Mouse (Mus musculus): ENCODE results near the gene Kcnk13. TPM values are rescaled to one million over a fixed set of nuclear protein-coding genes. Genes with fewer than 3 reads are reported as not detected.

Kcnk13 gene
- polyA plus RNA-seq, 1 experiment from 2014 or later = 0.66 TPM

- no peak overlapping the region for H3K4me3 ChIP-seq (ENCODE audit: low read depth, low read length)
- H3K4me1 ChIP-seq (ENCODE audit: control insufficient read depth, insufficient read depth, low read length) = no peaks in the 10 kb centered on the region
- no peaks in the 10 kb centered on the region for H3K36me3 ChIP-seq (ENCODE audit: control insufficient read depth, insufficient read depth, low read length)
- no peaks in the 10 kb centered on the region for H3K9me3 ChIP-seq (ENCODE audit: control insufficient read depth, low read length)
- H3K9ac ChIP-seq (ENCODE audit: low read length) = no peak overlapping the region
- DNase-seq (ENCODE audit: low spot score) (no peak), ATAC-seq (ENCODE audit: insufficient read depth, low FRiP score, low TSS enrichment) (no peak)
- 84% methylated on average over 6 of the region's 6 CpGs for WGBS
- H3K27me3 ChIP-seq (ENCODE audit: control insufficient read depth, insufficient read depth, low read length) = no peaks in the 10 kb centered on the region
- H3K27ac ChIP-seq (ENCODE audit: low read depth, low read length) = no peak overlapping the region
- H3K4me2 ChIP-seq (ENCODE audit: low read depth) = no peak overlapping the region
These were observed 53.4 kb downstream of the Kcnk13 start for GRCm38 (mm10) chr12:100017709-100018108.

- H3K4me3 ChIP-seq (ENCODE audit: low read depth, low read length) = no peak overlapping the region
- no peak overlapping the region for H3K4me2 ChIP-seq (ENCODE audit: low read depth)
- ATAC-seq (ENCODE audit: insufficient read depth, low FRiP score, low TSS enrichment) (no peak), DNase-seq (ENCODE audit: low spot score) (no peak)
- no peak overlapping the region for H3K9ac ChIP-seq (ENCODE audit: low read length)
- no peak overlapping the region for H3K27ac ChIP-seq (ENCODE audit: low read depth, low read length)
- no peaks in the 10 kb centered on the region for H3K36me3 ChIP-seq (ENCODE audit: control insufficient read depth, insufficient read depth, low read length)
- no peaks in the 10 kb centered on the region for H3K27me3 ChIP-seq (ENCODE audit: control insufficient read depth, insufficient read depth, low read length)
- no peaks in the 10 kb centered on the region for H3K9me3 ChIP-seq (ENCODE audit: control insufficient read depth, low read length)
- H3K4me1 ChIP-seq (ENCODE audit: control insufficient read depth, insufficient read depth, low read length) = no peaks in the 10 kb centered on the region
- WGBS = 80% methylated on average over 5 of the region's 5 CpGs
These were observed 58.2 kb downstream of the Kcnk13 start for GRCm38 (mm10) chr12:100022490-100022889.

- no peak overlapping the region for H3K4me2 ChIP-seq (ENCODE audit: low read depth)
- no peaks in the 10 kb centered on the region for H3K36me3 ChIP-seq (ENCODE audit: control insufficient read depth, insufficient read depth, low read length)
- no peaks in the 10 kb centered on the region for H3K9me3 ChIP-seq (ENCODE audit: control insufficient read depth, low read length)
- H3K27ac ChIP-seq (ENCODE audit: low read depth, low read length) = no peak overlapping the region
- H3K27me3 ChIP-seq (ENCODE audit: control insufficient read depth, insufficient read depth, low read length) = no peaks in the 10 kb centered on the region
- H3K9ac ChIP-seq (ENCODE audit: low read length) = no peak overlapping the region
- WGBS = 84% methylated on average over 12 of the region's 12 CpGs
- DNase-seq (ENCODE audit: low spot score) (no peak), ATAC-seq (ENCODE audit: insufficient read depth, low FRiP score, low TSS enrichment) (no peak)
- no peaks in the 10 kb centered on the region for H3K4me1 ChIP-seq (ENCODE audit: control insufficient read depth, insufficient read depth, low read length)
- no peak overlapping the region for H3K4me3 ChIP-seq (ENCODE audit: low read depth, low read length)
These were observed 59.6 kb downstream of the Kcnk13 start for GRCm38 (mm10) chr12:100023821-100024365.

DNA sequence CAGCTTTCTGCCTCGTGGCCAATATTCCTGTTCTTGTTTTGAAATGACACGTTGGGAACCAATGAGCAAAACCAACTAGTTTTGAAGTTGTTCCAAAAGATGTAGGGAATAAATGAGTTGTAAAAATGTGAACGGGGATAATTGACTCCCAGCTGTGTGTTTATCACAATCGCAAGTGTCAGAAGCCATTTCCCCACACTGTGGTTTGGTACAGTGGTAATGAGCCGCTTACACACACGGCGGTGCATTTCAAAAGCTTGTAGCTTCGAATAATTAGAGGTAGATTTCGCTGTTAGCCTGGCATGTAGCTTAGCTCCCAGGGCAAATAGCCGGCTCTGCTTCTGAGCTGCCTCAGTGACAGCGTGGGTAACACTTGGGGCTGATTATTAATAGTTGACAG lies 61.4 kb downstream of the Kcnk13 start:
- ATAC-seq (ENCODE audit: insufficient read depth, low FRiP score, low TSS enrichment) = no peak
- Histone ChIP-seq H3K9me3 (ENCODE audit: control insufficient read depth, low read length) (no peaks in the 10 kb centered on the region), H3K9ac (ENCODE audit: low read length) (no peak overlapping the region), H3K4me1 (ENCODE audit: control insufficient read depth, insufficient read depth, low read length) (no peaks in the 10 kb centered on the region), H3K27me3 (ENCODE audit: control insufficient read depth, insufficient read depth, low read length) (no peaks in the 10 kb centered on the region), H3K27ac (ENCODE audit: low read depth, low read length) (no peak overlapping the region), H3K36me3 (ENCODE audit: control insufficient read depth, insufficient read depth, low read length) (no peaks in the 10 kb centered on the region), H3K4me3 (ENCODE audit: low read depth, low read length) (no peak overlapping the region), H3K4me2 (ENCODE audit: low read depth) (no peak overlapping the region)
- DNase-seq (ENCODE audit: low spot score) = no peak
- 76% methylated on average over 11 of the region's 11 CpGs for WGBS

DNA sequence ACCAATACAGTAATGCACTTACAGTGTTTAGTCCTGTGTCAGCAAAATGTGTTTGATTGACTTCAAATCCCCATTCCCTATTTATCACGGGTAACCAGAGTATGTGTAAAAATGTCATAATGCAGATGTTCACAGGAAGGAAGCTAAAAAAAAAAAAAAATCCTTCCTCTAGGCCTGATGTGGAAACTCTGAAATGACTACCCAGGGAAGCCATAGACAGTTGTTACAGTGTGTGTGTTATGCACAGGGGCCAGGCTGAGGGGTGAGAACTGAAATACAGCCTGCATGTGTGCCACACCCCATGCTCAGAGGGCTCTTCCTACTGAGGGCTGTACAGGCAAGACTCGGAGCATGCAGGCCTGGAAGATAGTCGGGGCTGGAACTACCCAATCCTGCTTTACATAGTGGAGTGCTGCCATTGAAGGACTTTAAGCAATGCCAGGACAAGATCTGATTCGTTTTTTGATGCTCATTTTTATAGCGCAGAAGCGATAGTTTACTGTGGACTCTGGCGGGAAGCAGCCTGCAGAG lies 62.5 kb downstream of the Kcnk13 start:
- DNase-seq (ENCODE audit: low spot score) (no peak), ATAC-seq (ENCODE audit: insufficient read depth, low FRiP score, low TSS enrichment) (no peak)
- Histone ChIP-seq H3K9ac (ENCODE audit: low read length) (no peak overlapping the region), H3K4me1 (ENCODE audit: control insufficient read depth, insufficient read depth, low read length) (no peaks in the 10 kb centered on the region), H3K27ac (ENCODE audit: low read depth, low read length) (no peak overlapping the region), H3K4me3 (ENCODE audit: low read depth, low read length) (no peak overlapping the region), H3K4me2 (ENCODE audit: low read depth) (no peak overlapping the region), H3K9me3 (ENCODE audit: control insufficient read depth, low read length) (no peaks in the 10 kb centered on the region), H3K36me3 (ENCODE audit: control insufficient read depth, insufficient read depth, low read length) (no peaks in the 10 kb centered on the region), H3K27me3 (ENCODE audit: control insufficient read depth, insufficient read depth, low read length) (no peaks in the 10 kb centered on the region)
- 84% methylated on average over 7 of the region's 7 CpGs for WGBS

DNA sequence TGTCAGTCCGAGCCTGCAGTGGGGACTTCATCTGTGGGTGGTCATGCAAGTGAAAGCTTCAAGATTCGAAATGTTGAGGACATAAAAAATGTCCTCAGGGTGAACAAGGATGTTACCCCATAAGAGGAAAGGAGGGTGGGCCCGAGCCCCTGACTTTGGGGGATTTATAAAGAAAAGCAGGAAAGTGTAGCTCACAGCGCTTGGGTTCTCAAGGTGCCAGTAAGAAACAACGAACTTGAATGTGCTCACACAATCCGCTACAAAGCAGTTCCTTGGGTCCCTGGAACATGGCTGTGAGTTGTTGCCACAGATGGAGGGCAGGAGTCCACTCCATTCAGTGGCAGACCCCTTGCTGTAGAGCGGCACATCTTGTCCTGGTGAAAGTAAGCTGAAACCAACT lies 63.0 kb downstream of the Kcnk13 start:
- WGBS = 82% methylated on average over 7 of the region's 7 CpGs
- Histone ChIP-seq H3K9me3 (ENCODE audit: control insufficient read depth, low read length) (no peaks in the 10 kb centered on the region), H3K27me3 (ENCODE audit: control insufficient read depth, insufficient read depth, low read length) (no peaks in the 10 kb centered on the region), H3K4me1 (ENCODE audit: control insufficient read depth, insufficient read depth, low read length) (no peaks in the 10 kb centered on the region), H3K4me2 (ENCODE audit: low read depth) (no peak overlapping the region), H3K4me3 (ENCODE audit: low read depth, low read length) (no peak overlapping the region), H3K9ac (ENCODE audit: low read length) (no peak overlapping the region), H3K27ac (ENCODE audit: low read depth, low read length) (no peak overlapping the region), H3K36me3 (ENCODE audit: control insufficient read depth, insufficient read depth, low read length) (no peaks in the 10 kb centered on the region)
- DNase-seq (ENCODE audit: low spot score) = no peak
- no peak for ATAC-seq (ENCODE audit: insufficient read depth, low FRiP score, low TSS enrichment)

DNA sequence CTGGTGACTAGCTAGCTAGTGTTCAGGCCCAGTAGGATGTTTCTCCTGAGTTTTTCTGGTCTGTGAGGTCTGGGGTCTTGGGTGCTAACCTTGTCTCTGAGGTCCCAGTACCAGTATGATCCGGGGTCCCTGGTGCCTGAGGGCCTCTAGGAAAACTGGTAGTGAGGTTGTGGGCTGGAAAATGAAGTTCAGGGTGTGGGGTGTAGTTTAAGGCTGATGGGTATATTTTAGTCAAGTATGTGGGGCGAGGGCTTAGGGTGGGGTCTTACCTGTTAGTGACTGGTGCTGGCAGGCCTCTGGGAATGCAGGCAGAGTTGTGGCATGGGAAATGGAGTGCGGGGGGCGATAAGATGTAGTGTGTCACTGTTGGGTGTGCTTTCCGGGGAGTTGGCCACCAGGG lies 67.4 kb downstream of the Kcnk13 start:
- Histone ChIP-seq H3K4me1 (ENCODE audit: control insufficient read depth, insufficient read depth, low read length) (no peaks in the 10 kb centered on the region), H3K36me3 (ENCODE audit: control insufficient read depth, insufficient read depth, low read length) (no peaks in the 10 kb centered on the region), H3K9me3 (ENCODE audit: control insufficient read depth, low read length) (no peaks in the 10 kb centered on the region), H3K27me3 (ENCODE audit: control insufficient read depth, insufficient read depth, low read length) (no peaks in the 10 kb centered on the region), H3K4me3 (ENCODE audit: low read depth, low read length) (no peak overlapping the region), H3K4me2 (ENCODE audit: low read depth) (no peak overlapping the region), H3K27ac (ENCODE audit: low read depth, low read length) (no peak overlapping the region), H3K9ac (ENCODE audit: low read length) (no peak overlapping the region)
- ATAC-seq (ENCODE audit: insufficient read depth, low FRiP score, low TSS enrichment) (no peak), DNase-seq (ENCODE audit: low spot score) (no peak)
- WGBS = 86% methylated on average over 5 of the region's 5 CpGs

DNA sequence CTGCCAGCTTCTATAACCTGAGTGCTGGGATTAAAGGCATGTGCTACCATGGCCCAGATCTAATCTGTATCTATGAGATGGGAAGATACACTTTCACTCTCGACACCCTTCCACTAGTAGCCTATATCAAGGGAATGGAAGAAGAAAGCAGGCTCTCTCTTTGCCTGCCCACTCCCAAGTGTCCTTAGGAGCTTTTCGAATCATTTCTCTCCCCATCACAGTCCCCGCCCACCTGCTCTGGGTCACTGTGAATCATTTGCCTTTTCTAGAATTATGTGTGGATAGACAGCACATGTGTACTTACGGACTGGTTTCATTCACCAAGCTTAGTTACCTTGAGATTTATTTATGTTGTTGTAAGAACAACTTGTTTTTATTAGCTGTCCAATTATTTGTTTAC lies 68.2 kb downstream of the Kcnk13 start:
- Histone ChIP-seq H3K4me2 (ENCODE audit: low read depth) (no peak overlapping the region), H3K4me1 (ENCODE audit: control insufficient read depth, insufficient read depth, low read length) (no peaks in the 10 kb centered on the region), H3K27me3 (ENCODE audit: control insufficient read depth, insufficient read depth, low read length) (no peaks in the 10 kb centered on the region), H3K9ac (ENCODE audit: low read length) (no peak overlapping the region), H3K4me3 (ENCODE audit: low read depth, low read length) (no peak overlapping the region), H3K36me3 (ENCODE audit: control insufficient read depth, insufficient read depth, low read length) (no peaks in the 10 kb centered on the region), H3K9me3 (ENCODE audit: control insufficient read depth, low read length) (no peaks in the 10 kb centered on the region), H3K27ac (ENCODE audit: low read depth, low read length) (no peak overlapping the region)
- DNase-seq (ENCODE audit: low spot score) = no peak
- no peak for ATAC-seq (ENCODE audit: insufficient read depth, low FRiP score, low TSS enrichment)
- WGBS = 90% methylated on average over 4 of the region's 4 CpGs

DNA sequence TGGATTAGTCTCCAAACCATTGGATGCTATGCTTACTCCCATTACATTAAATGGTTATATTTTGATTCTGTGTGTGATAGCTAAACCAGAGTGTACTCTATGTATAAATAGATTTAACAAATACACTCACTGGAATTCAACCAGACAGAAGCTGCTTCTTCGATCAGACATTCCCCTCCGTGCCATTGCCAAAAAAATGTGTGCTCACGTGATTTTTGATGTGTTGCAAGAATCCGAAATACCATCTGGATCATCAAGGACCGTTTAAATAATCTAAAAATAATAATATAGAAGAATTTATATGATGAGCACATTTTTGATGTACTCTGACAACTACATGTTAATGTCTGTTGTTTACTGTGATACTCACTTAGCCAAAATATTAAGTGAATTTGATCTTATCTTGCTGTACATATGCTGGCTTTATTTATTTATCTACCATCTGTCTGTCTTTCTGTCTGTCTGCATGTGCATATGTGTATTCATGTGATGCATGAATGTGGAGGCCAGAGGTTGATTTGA lies 74.5 kb downstream of the Kcnk13 start:
- no peaks in the 10 kb centered on the region for H3K27me3 ChIP-seq (ENCODE audit: control insufficient read depth, insufficient read depth, low read length)
- H3K27ac ChIP-seq (ENCODE audit: low read depth, low read length) = no peak overlapping the region
- no peak overlapping the region for H3K4me2 ChIP-seq (ENCODE audit: low read depth)
- H3K36me3 ChIP-seq (ENCODE audit: control insufficient read depth, insufficient read depth, low read length) = no peaks in the 10 kb centered on the region
- no peak overlapping the region for H3K4me3 ChIP-seq (ENCODE audit: low read depth, low read length)
- ATAC-seq (ENCODE audit: insufficient read depth, low FRiP score, low TSS enrichment) (no peak), DNase-seq (ENCODE audit: low spot score) (no peak)
- H3K9me3 ChIP-seq (ENCODE audit: control insufficient read depth, low read length) = no peaks in the 10 kb centered on the region
- H3K9ac ChIP-seq (ENCODE audit: low read length) = no peak overlapping the region
- 88% methylated on average over 5 of the region's 5 CpGs for WGBS
- no peaks in the 10 kb centered on the region for H3K4me1 ChIP-seq (ENCODE audit: control insufficient read depth, insufficient read depth, low read length)
